Mouse (Mus musculus) gastrocnemius, postnatal 14 days (tissue): ENCODE results near the gene Pcbp3. TPM values are rescaled to one million over a fixed set of nuclear protein-coding genes. Genes with fewer than 3 reads are reported as not detected.

Experiments
- DNase-seq: peaks from one replicate; pipeline ENCODE4 v3.0.0; 2021; ENCODE audit warnings: mixed read lengths
- intact Hi-C: fragments of 180-260 bp; cut with DNase I; formaldehyde crosslinking; loops from one replicate; pipeline ENCODE4 v1.15.1; 2025; ENCODE audit warnings: low total_unique reads
- total RNA-seq, 2 experiments: library from RNA; stranded (reverse); gene quantifications; 2 replicates each; pipeline ENCODE4 v1.2.3; 2021

Pcbp3 gene
- total RNA-seq, 2 experiments from 2014 or later: 3.7 to 5.1 TPM

DNA sequence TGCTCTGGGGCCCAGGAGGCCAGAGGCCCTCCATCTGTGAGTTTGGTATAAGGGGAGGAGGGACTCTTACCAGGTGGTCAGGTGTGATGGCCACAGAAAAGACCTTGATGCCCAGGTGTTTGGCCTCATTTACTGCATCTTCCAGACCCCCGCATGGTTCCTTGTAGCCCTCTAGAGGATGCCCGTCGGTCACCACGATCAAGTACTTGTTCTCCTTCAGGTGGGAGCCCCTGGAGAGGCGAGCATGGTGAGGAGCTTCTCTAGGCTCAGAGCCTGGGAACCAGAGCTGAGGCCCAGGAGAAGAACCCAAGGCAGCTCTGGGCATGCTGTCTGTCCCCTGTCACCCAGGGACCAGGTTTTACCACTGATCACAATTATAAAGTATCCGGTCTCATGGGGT lies 239.9 kb downstream of the Pcbp3 start:
- intact Hi-C loops: no loop called here
- no peak for DNase-seq

DNA sequence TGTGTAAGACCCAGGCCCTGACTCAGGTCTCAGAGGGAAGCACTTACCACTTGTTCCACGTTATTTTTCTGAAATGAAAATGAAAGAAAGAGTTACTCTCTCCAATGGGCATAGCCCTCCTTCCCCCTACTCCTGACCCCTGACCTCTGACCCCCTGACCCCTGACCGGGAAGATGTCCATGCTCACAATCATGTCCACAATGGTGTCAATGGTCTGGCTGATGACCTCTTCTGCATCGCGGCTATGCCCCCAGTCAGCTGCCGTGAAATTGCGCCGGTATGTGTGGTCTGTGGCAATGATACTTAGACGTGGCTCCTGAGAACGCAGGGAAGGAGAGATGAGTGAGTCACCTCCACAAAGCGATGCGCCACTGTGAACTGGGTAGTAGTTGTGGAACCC lies 240.5 kb downstream of the Pcbp3 start:
- no peak for DNase-seq
- intact Hi-C loops: no loop called here

DNA sequence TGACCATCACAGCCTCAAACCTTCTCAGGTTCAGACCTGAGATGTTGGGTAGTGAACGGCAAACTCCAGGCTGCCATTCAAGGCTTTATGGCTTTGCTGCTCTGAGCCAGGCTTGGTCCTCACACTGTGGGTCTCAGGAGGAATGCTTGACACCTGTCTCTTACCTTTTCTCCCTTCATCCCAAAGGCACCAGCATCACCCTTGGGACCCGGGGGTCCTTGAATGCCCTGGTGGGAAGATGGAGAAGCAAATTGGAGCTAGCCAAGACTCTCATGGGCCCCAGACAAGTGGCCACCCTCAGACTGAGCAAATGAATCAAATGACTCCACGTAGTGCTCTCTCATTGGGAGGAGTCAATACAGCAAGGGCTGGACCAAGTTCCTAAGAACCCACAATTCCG lies 244.1 kb downstream of the Pcbp3 start:
- DNase-seq: no peak
- intact Hi-C loops: no loop called here

DNA sequence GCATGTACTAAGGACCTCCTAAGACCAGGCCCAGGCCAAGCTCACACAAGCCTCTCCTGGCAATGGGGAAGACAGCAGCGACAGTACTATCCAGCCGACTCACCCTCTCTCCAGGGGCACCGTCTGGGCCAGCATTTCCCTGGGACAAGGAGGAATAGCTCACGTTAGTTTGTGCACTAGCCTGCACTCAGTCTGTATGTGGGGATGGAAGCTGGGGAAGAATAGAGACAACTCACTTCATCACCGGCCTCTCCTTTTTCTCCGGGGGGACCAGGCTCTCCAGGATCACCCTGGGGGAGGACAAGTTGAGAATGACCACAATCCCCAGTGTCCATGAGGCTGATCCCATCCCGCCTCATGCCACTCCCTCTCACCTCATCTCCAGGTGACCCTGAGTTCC lies 244.7 kb downstream of the Pcbp3 start:
- intact Hi-C loops: no loop called here
- no peak for DNase-seq

DNA sequence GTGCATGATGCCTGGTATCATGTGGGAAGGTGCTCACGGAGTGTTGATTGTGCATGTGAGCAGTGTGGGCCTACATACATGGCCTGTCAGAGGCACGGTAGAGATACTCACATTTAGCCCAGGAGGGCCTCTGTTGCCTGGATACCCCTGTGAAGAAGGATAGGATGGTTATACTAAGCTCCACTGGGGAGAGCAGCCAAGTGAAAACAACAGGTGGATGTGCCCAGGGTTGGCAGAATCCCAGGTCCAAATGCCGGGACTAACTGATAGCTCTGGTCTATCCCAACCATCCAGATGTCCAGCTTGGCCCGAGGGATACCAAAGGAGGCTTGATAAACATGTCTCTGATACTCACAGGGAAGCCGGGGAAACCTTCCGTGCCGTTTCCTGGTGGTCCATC lies 247.4 kb downstream of the Pcbp3 start:
- DNase-seq: no peak

DNA sequence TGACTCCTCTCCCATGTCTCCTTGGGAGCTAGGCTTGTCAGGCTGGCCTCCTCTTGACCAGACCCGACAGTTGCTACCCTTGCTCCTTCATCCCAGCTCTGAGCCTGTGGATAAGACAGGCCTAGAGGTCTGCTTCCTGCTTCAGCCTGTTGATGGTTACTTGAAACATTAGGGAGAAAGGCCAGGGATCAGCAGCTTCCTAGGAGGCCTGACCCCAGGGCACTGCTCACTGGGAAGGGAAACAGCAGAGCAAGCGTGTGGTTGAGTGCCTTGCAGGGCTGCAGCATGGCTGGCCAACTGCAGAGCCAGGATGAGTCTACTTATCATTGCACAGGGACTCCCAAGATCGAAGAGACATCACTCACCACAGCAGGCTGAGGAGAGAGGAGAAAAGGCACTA lies 249.2 kb downstream of the Pcbp3 start:
- intact Hi-C loops: no loop called here
- DNase-seq: no peak

More for the DNA sequence above, 247.4 kb downstream of the Pcbp3 start:
- intact Hi-C loops: no loop called here

Other genes with a start within 250 kb of the Pcbp3 start
- 100 to 1,000 TPM; 223 to 260 TPM for gene Col6a1, start 235.7 kb downstream of the Pcbp3 start, total RNA-seq
- gene Slc19a1, start 70.4 kb upstream of the Pcbp3 start, total RNA-seq: 1 to 10 TPM; 4.8 to 5.4 TPM
- 10 to 100 TPM; 20.2 to 24.5 TPM for gene Col18a1, start 204.7 kb upstream of the Pcbp3 start, total RNA-seq